Mouse (Mus musculus): ENCODE measurements around the gene Dap3. TPM values are rescaled to one million over a fixed set of nuclear protein-coding genes. Genes with fewer than 3 reads are reported as not detected.
"Not testable (repeated sequence)": the region's sequence is repeated elsewhere in the genome, so short reads cannot be mapped to it uniquely, and the experiment has no call there.

The Dap3 gene
- polyA plus RNA-seq (2014; fragmentation: Nextera tagmentation; extraction: Ambion mirVana): 110 and 138 TPM in 2 replicates

DNA sequence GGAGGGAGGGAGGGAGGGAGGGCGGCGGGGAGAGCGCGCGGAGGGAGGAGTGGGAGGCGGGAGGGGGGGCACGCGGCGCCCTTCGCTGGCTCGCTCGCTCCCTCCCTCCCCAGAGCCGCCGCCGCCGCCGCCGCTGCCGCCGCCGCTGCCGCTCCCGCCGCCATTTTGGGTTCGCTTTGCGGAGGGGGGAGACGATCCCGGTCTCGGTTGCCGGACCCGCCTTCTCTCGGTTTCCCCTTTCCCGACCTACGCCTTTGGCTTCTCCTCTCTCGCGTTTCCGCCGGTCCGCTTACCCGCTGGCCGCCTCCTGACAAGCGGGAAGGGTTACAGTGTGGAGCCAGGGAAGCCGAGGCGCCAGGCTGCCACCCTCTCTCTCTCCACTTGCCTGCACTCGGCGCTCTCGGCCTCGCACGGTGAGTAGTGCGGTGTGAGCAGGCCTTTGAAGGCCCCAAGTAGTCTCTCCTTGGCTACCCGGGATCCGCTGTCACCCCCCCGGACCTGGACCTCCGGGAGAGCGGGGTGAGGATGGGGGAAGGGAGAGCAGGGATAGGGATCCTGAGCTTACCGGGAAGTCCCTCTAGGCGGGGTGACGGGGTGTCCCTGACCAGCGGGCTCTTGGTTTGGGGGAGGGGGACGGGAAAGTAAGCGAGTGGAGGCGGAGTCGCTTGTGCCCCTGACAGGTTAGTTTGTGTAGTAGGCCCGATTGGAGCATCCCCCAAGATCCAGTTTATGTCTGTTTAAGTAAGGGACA lies at the start of gene Dap3, which contains the start of gene Ash1l:
Dap3 (minus strand) TSS at position 606 of the 751 bp plus-strand sequence.
Ash1l (plus strand) TSS at position 47 of the 751 bp plus-strand sequence.
- Histone ChIP-seq H3K36me3 (ENCODE audit: control insufficient read depth, insufficient read depth, low read length) (no peaks in the 10 kb centered on the region), H3K9ac (replicated peaks; ENCODE audit: low read length) (peak within 1 kb of the TSS; percentile 88), H3K27ac (replicated peaks; ENCODE audit: low read depth, low read length) (peak within 1 kb of the TSS; percentile 99), H3K4me1 (ENCODE audit: control insufficient read depth, insufficient read depth, low read length) (peaks cover 34% of the 10 kb centered on the region), H3K4me3 (replicated peaks; ENCODE audit: low read depth, low read length) (peak within 1 kb of the TSS; percentile 90), H3K27me3 (ENCODE audit: control insufficient read depth, insufficient read depth, low read length) (no peaks in the 10 kb centered on the region), H3K9me3 (ENCODE audit: control insufficient read depth, low read length) (no peaks in the 10 kb centered on the region), H3K4me2 (ENCODE audit: low read length) (peak within 1 kb of the TSS; percentile 62)
- ATAC-seq (ENCODE audit: low FRiP score, low TSS enrichment): peak; percentile 80
- WGBS: under 1% methylated on average over 43 of the region's 64 CpGs
- DNase-seq: peak; percentile 85

DNA sequence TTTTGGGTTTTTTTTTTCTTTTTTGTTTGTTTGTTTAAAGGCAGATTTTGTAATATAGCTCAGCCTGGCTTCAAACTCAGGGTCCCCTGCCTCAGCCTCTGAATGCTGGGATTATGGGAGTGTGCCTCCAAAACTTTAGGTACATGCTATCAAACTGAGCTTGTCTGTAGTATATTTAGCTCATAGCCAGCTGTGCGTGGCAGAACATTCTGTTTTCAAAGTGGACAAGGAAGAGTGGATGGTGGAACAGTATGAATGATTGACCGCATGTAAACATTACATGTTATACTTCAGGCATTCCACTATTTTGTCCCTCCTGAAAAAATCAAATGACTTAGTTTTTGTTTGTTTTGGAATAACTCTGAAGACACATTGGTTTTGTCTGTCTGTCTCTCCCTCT lies 41.8 kb upstream of the Dap3 start:
- H3K27me3 ChIP-seq (ENCODE audit: control insufficient read depth, insufficient read depth, low read length): no peaks in the 10 kb centered on the region
- ATAC-seq (ENCODE audit: low FRiP score, low TSS enrichment): no peak
- WGBS: 95% methylated on average over 2 of the region's 2 CpGs
- no peak overlapping the region for H3K9ac ChIP-seq (replicated peaks; ENCODE audit: low read length)
- no peak overlapping the region for H3K27ac ChIP-seq (replicated peaks; ENCODE audit: low read depth, low read length)
- no peaks in the 10 kb centered on the region for H3K4me1 ChIP-seq (ENCODE audit: control insufficient read depth, insufficient read depth, low read length)
- no peaks in the 10 kb centered on the region for H3K9me3 ChIP-seq (ENCODE audit: control insufficient read depth, low read length)
- no peak overlapping the region for H3K4me2 ChIP-seq (ENCODE audit: low read length)
- no peak for DNase-seq
- no peak overlapping the region for H3K4me3 ChIP-seq (replicated peaks; ENCODE audit: low read depth, low read length)
- H3K36me3 ChIP-seq (ENCODE audit: control insufficient read depth, insufficient read depth, low read length): 0 out of 2 replicates have a peak, but pooled peaks cover 4% of the 10 kb centered on the region

DNA sequence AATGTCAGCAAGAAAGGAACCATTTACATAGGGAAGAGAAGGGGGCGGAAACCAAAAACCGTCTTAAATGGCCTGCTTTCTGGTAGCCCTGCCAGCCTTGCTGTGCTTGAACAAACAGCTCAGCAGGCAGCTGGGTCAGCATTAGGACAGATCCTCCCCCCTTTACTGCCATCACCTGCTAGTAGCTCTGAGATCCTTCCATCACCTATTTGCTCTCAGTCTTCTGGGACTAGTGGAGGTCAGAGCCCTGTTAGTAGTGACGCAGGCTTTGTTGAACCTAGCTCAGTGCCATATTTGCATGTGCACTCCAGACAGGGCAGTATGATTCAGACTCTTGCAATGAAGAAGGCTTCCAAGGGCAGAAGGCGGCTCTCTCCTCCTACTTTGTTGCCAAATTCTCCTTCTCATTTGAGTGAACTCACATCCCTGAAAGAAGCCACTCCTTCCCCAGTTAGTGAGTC lies 33.0 kb upstream of the Dap3 start:
- Histone ChIP-seq H3K4me2 (ENCODE audit: low read length) (no peak overlapping the region), H3K27me3 (ENCODE audit: control insufficient read depth, insufficient read depth, low read length) (no peaks in the 10 kb centered on the region), H3K9me3 (ENCODE audit: control insufficient read depth, low read length) (no peaks in the 10 kb centered on the region), H3K36me3 (ENCODE audit: control insufficient read depth, insufficient read depth, low read length) (peaks cover 48% of the 10 kb centered on the region), H3K27ac (replicated peaks; ENCODE audit: low read depth, low read length) (no peak overlapping the region), H3K4me1 (ENCODE audit: control insufficient read depth, insufficient read depth, low read length) (no peaks in the 10 kb centered on the region), H3K4me3 (replicated peaks; ENCODE audit: low read depth, low read length) (no peak overlapping the region), H3K9ac (replicated peaks; ENCODE audit: low read length) (no peak overlapping the region)
- 62% methylated on average over 4 of the region's 4 CpGs for WGBS
- ATAC-seq (ENCODE audit: low FRiP score, low TSS enrichment) (no peak), DNase-seq (no peak)

DNA sequence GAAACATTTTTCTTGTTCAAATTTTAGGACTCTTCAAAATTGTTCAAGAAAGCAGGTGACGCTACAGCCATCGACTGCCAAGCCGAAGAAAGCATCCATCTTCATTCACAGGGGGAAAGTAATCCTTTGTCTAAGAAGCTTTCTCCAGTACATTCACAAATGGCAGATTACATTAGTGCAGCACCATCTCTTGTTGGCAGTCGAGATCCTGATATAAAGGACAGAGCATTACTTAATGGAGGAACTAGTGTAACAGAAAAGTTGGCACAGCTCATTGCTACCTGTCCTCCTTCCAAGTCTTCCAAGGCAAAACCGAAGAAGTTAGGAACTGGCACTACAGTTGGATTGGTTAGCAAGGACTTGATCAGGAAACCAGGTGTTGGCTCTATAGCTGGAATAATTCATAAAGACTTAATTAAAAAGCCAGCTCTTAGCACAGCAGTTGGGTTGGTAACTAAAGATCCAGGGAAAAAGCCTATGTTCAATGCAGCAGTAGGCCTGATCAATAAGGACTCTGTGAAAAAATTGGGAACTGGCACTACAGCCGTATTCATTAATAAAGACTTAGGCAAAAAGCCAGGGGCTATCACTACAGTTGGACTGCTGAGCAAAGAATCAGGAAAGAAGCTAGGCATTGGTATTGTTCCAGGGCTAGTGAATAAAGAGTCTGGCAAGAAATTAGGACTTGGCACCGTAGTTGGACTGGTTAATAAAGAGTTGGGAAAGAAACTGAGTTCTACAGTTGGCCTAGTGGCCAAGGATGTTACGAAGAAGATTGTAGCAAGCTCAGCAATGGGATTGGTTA lies 30.4 kb upstream of the Dap3 start:
- Histone ChIP-seq H3K27ac (replicated peaks; ENCODE audit: low read depth, low read length) (no peak overlapping the region), H3K27me3 (ENCODE audit: control insufficient read depth, insufficient read depth, low read length) (no peaks in the 10 kb centered on the region), H3K9ac (replicated peaks; ENCODE audit: low read length) (no peak overlapping the region), H3K4me3 (replicated peaks; ENCODE audit: low read depth, low read length) (no peak overlapping the region), H3K4me1 (ENCODE audit: control insufficient read depth, insufficient read depth, low read length) (no peaks in the 10 kb centered on the region), H3K36me3 (ENCODE audit: control insufficient read depth, insufficient read depth, low read length) (peaks cover 48% of the 10 kb centered on the region), H3K4me2 (ENCODE audit: low read length) (no peak overlapping the region), H3K9me3 (ENCODE audit: control insufficient read depth, low read length) (no peaks in the 10 kb centered on the region)
- WGBS: 91% methylated on average over 8 of the region's 8 CpGs
- ATAC-seq (ENCODE audit: low FRiP score, low TSS enrichment) (no peak), DNase-seq (peak; percentile 18)

DNA sequence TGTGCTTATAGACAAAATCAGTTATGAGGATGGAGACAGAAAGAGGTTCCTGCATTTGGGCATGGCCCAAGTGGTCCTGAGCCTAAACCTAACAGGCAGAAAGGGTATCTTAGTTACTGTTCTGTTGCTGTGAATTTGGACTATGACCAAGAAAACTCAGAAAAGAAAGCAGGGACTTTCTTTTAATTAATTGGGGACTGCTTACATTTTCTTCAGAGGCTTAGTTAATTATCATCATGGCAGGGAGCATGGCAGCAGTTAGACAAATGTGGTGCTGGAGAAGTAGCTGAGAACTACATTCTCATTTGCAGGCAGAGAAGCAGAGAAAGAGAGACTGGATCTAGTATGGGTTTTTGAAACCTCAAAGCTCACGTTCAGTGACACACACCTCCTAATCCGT lies 24.0 kb upstream of the Dap3 start:
- WGBS: 88% methylated on average over 2 of the region's 2 CpGs
- Histone ChIP-seq H3K4me2 (ENCODE audit: low read length) (no peak overlapping the region), H3K27me3 (ENCODE audit: control insufficient read depth, insufficient read depth, low read length) (no peaks in the 10 kb centered on the region), H3K4me3 (replicated peaks; ENCODE audit: low read depth, low read length) (no peak overlapping the region), H3K9ac (replicated peaks; ENCODE audit: low read length) (no peak overlapping the region), H3K9me3 (ENCODE audit: control insufficient read depth, low read length) (no peaks in the 10 kb centered on the region), H3K36me3 (ENCODE audit: control insufficient read depth, insufficient read depth, low read length) (no peaks in the 10 kb centered on the region), H3K27ac (replicated peaks; ENCODE audit: low read depth, low read length) (no peak overlapping the region), H3K4me1 (ENCODE audit: control insufficient read depth, insufficient read depth, low read length) (no peaks in the 10 kb centered on the region)
- ATAC-seq (ENCODE audit: low FRiP score, low TSS enrichment) (no peak), DNase-seq (no peak)

DNA sequence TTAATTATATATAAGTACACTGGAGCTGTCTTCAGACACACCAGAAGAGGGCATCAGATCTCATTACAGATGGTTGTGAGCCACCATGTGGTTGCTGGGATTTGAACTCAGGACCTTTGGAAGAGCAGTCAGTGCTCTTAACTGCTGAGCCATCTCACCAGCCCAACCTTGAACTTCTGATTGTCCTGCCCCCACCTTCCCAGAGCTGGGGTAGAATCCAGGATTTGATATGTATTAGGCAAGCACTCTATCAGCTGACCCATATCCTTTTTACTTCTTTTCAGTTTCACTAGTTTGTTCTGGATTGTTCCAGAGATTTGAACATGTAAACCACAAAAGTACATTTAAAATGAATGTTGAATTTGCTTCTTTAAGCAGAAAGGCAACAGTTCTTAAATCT lies 12.2 kb upstream of the Dap3 start:
- H3K4me2 ChIP-seq (ENCODE audit: low read length); H3K27ac ChIP-seq (replicated peaks; ENCODE audit: low read depth, low read length); DNase-seq; H3K4me1 ChIP-seq (ENCODE audit: control insufficient read depth, insufficient read depth, low read length); H3K9me3 ChIP-seq (ENCODE audit: control insufficient read depth, low read length); H3K4me3 ChIP-seq (replicated peaks; ENCODE audit: low read depth, low read length); H3K9ac ChIP-seq (replicated peaks; ENCODE audit: low read length); ATAC-seq (ENCODE audit: low FRiP score, low TSS enrichment); H3K27me3 ChIP-seq (ENCODE audit: control insufficient read depth, insufficient read depth, low read length); H3K36me3 ChIP-seq (ENCODE audit: control insufficient read depth, insufficient read depth, low read length): not testable (repeated sequence)

DNA sequence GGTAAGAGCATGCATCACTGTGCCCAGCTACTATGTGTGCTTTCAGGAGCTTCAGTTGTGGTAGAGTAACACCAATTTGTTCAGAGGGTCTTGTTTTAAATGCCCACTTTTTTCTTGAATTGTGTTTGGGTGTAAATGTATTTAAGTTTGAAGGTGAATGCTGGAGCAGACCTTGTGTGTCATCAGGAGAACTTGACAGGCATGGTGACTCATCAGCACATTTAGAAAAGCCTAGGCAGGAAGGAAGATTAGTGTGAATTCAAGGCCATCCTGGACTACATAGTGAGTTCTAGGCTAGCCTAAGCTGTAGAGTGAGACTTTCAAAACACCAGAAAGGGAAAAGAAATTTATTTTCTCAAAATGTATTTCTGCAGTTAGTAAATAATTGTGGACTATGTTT lies 2.8 kb upstream of the Dap3 start:
- Histone ChIP-seq H3K27me3 (ENCODE audit: control insufficient read depth, insufficient read depth, low read length) (no peaks in the 10 kb centered on the region), H3K27ac (replicated peaks; ENCODE audit: low read depth, low read length) (no peak overlapping the region), H3K36me3 (ENCODE audit: control insufficient read depth, insufficient read depth, low read length) (no peaks in the 10 kb centered on the region), H3K4me2 (ENCODE audit: low read length) (no peak overlapping the region), H3K4me1 (ENCODE audit: control insufficient read depth, insufficient read depth, low read length) (peaks cover 26% of the 10 kb centered on the region), H3K9ac (replicated peaks; ENCODE audit: low read length) (no peak overlapping the region), H3K4me3 (replicated peaks; ENCODE audit: low read depth, low read length) (no peak overlapping the region), H3K9me3 (ENCODE audit: control insufficient read depth, low read length) (no peaks in the 10 kb centered on the region)
- DNase-seq: no peak
- no peak for ATAC-seq (ENCODE audit: low FRiP score, low TSS enrichment)

DNA sequence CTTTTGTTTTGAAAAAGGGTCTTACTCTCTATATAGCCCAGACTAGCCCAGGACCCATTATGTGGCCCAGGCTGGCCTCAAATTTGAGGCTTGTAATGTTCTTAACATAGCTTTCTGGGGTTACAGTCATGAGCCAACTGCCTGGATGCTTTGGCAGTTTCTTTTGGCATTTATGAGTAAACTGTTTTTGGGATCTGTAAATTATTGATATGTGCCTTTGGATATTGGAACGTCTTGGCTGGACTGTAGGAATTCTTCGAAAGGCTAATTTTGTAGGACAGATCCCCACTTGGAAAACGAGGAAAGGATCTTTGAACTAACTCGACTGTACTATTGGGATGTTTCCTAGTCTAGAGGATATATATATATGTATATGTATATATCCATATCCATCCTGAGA lies 2.3 kb upstream of the Dap3 start:
- 91% methylated on average over 4 of the region's 4 CpGs for WGBS
- no peaks in the 10 kb centered on the region for H3K27me3 ChIP-seq (ENCODE audit: control insufficient read depth, insufficient read depth, low read length)
- no peak for DNase-seq

More for the DNA sequence above, 2.3 kb upstream of the Dap3 start:
- Histone ChIP-seq H3K27ac (replicated peaks; ENCODE audit: low read depth, low read length) (no peak overlapping the region), H3K9me3 (ENCODE audit: control insufficient read depth, low read length) (no peaks in the 10 kb centered on the region), H3K4me3 (replicated peaks; ENCODE audit: low read depth, low read length) (no peak overlapping the region), H3K4me1 (ENCODE audit: control insufficient read depth, insufficient read depth, low read length) (peaks cover 28% of the 10 kb centered on the region), H3K4me2 (ENCODE audit: low read length) (no peak overlapping the region), H3K36me3 (ENCODE audit: control insufficient read depth, insufficient read depth, low read length) (no peaks in the 10 kb centered on the region), H3K9ac (replicated peaks; ENCODE audit: low read length) (no peak overlapping the region)
- no peak for ATAC-seq (ENCODE audit: low FRiP score, low TSS enrichment)
